Mouse (Mus musculus) embryonic fibroblast, embryonic 13.5 days (primary cell): ENCODE results near the gene Dnah7b. TPM values are rescaled to one million over a fixed set of nuclear protein-coding genes. Genes with fewer than 3 reads are reported as not detected.
"Not testable (repeated sequence)": the region's sequence is repeated elsewhere in the genome, so short reads cannot be mapped to it uniquely, and the experiment has no call there.

ENCODE experiments used
- H3K27ac ChIP-seq: 2 replicates; pipeline ENCODE4 v1.5.1; 2012; ENCODE audit warnings: low read length, control low read depth, inconsistent platforms; ENCODE audit not compliant: insufficient read depth
- H3K4me1 ChIP-seq: 2 replicates; pipeline ENCODE4 v1.6.1; 2011; ENCODE audit warnings: low read length; ENCODE audit not compliant: control insufficient read depth, insufficient read depth
- H3K4me3 ChIP-seq: 2 replicates; pipeline ENCODE4 v1.5.1; 2011; ENCODE audit warnings: mild to moderate bottlenecking, control low read depth, low read length; ENCODE audit not compliant: insufficient read depth
- CTCF ChIP-seq: IDR thresholded peaks from 2 replicates; pipeline ENCODE4 v1.5.1; 2011; ENCODE audit warnings: mild to moderate bottlenecking, control low read depth, low read length, moderate library complexity, borderline replicate concordance; ENCODE audit not compliant: insufficient read depth
- POLR2A ChIP-seq: IDR thresholded peaks from 2 replicates; pipeline ENCODE4 v1.6.1; 2011; ENCODE audit warnings: low read depth, mild to moderate bottlenecking, control low read depth, low read length, moderate library complexity
- polyA plus RNA-seq: library from polyadenylated mRNA; stranded (reverse); fragments of >200 nt; gene quantifications from 2 replicates; pipeline ENCODE4 v1.2.4, GENCODE M21; 2011; ENCODE audit warnings: low read depth; ENCODE audit not compliant: missing spikeins, insufficient read length

Gene Dnah7b
- 2.2 and 3.1 TPM in 2 replicates for polyA plus RNA-seq

DNA sequence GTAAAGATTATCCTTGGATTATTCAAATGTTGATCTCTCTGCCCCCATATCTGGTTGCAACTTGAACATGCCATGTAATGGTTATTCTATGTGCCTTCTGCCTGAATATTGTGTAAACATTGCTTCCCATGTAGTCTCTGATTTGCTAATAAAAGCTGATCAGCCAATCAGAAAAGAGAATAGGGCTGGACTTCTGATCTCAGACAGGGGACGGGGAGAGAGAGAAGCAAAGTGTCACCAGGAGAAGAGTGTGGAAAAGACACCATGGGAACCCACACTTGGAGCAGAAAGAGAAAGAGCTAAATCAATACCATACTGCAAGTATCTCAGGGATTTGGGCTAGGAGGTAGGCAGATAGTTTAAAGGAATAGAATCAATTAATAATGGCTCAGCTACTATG is at the start of gene Dnah7b:
Dnah7b (plus strand) TSS at position 301 of the 400 bp plus-strand sequence.
- H3K4me3 ChIP-seq: peak within 1 kb of the TSS; percentile 60

GRCm38 (mm10) chr1:46018382-46018977 is 47.6 kb upstream of the Dnah7b start:
- no peak overlapping the region for H3K4me3 ChIP-seq
- H3K27ac ChIP-seq: no peak overlapping the region
- H3K4me1 ChIP-seq: no peaks in the 10 kb centered on the region
- TF ChIP-seq POLR2A (no peak), CTCF (no peak)

More for the DNA sequence above, at the start of gene Dnah7b:
- TF ChIP-seq POLR2A (no peak), CTCF (no peak)
- Histone ChIP-seq H3K4me1 (no peaks in the 10 kb centered on the region), H3K27ac (no peak within 1 kb of the TSS)

GRCm38 (mm10) chr1:46022262-46022661 is 43.9 kb upstream of the Dnah7b start:
- Histone ChIP-seq H3K4me1 (no peaks in the 10 kb centered on the region), H3K27ac (no peak overlapping the region), H3K4me3 (no peak overlapping the region)
- TF ChIP-seq POLR2A: no peak
- no peak for TF ChIP-seq CTCF

GRCm38 (mm10) chr1:46031993-46032555 is 34.0 kb upstream of the Dnah7b start:
- H3K4me1 ChIP-seq: no peaks in the 10 kb centered on the region
- H3K27ac ChIP-seq: no peak overlapping the region

GRCm38 (mm10) chr1:46048188-46048587 is 17.9 kb upstream of the Dnah7b start:
- TF ChIP-seq POLR2A (no peak), CTCF (no peak)
- H3K4me1 ChIP-seq: no peaks in the 10 kb centered on the region
- no peak overlapping the region for H3K4me3 ChIP-seq
- H3K27ac ChIP-seq: no peak overlapping the region

More at GRCm38 (mm10) chr1:46031993-46032555, 34.0 kb upstream of the Dnah7b start:
- H3K4me3 ChIP-seq: no peak overlapping the region
- TF ChIP-seq CTCF (no peak), POLR2A (no peak)

- no peak overlapping the region for H3K27ac ChIP-seq
- TF ChIP-seq POLR2A (no peak; the same call in 1 of the 2 replicates), CTCF (no peak)
- no peaks in the 10 kb centered on the region for H3K4me1 ChIP-seq
- peak overlapping the region; percentile 60 for H3K4me3 ChIP-seq
Observed at GRCm38 (mm10) chr1:46066484-46067251, 553 bp downstream of the Dnah7b start.

DNA sequence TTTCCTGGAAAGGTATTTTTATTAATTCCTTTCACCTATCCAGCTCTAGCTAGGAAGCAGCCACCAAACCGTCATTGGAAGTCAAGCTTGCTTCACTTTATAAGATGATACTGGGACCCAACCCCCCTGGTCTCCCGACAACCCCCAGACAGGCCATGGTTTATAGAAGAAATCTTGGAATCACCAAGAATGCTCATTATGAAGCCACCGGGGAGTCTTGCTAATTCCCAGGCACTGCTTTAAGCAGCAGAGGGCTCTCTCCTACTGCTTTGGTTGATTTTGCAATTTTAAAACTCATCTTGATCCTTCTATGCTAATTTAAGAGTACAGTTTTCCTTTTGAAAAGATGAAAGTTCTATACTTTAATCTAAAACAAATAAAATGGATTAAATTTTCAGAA is 2.7 kb downstream of the Dnah7b start:
- H3K27ac ChIP-seq, H3K4me3 ChIP-seq, H3K4me1 ChIP-seq: not testable (repeated sequence)

GRCm38 (mm10) chr1:46077891-46078290 is 11.8 kb downstream of the Dnah7b start:
- Histone ChIP-seq H3K4me3 (no peak overlapping the region), H3K27ac (no peak overlapping the region), H3K4me1 (no peaks in the 10 kb centered on the region)
- TF ChIP-seq CTCF (no peak), POLR2A (no peak)

GRCm38 (mm10) chr1:46100484-46100883 is 34.4 kb downstream of the Dnah7b start:
- H3K4me3 ChIP-seq: no peak overlapping the region
- no peaks in the 10 kb centered on the region for H3K4me1 ChIP-seq
- no peak for TF ChIP-seq POLR2A
- no peak for TF ChIP-seq CTCF
- no peak overlapping the region for H3K27ac ChIP-seq

DNA sequence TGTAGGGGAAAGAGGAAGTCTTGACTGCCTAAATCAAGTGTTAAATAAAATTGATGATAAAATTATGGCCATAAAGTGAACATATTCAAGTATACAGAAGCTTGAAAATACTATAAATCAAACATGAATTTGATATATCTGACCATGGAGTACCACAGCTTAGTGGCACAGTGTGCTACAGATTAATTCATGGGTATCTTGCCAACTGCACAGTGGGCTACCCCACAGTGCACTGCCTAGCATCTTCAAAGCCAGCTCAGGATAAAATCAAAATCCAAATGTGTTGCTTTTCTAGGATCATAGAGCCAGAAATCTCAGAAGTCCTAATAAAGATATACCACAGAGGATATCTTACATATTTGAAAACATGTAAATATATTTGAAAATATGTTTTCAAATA is 46.5 kb downstream of the Dnah7b start:
- not testable (repeated sequence) for H3K4me1 ChIP-seq, H3K4me3 ChIP-seq, H3K27ac ChIP-seq

- not testable (repeated sequence) for H3K4me1 ChIP-seq, H3K27ac ChIP-seq, H3K4me3 ChIP-seq
Observed at GRCm38 (mm10) chr1:46117179-46117578, 51.1 kb downstream of the Dnah7b start.
